Mouse (Mus musculus) heart, postnatal 0 days (tissue): ENCODE results near the gene Sirt7.

Experiments
- CTCF ChIP-seq: IDR thresholded peaks from 2 replicates; pipeline ENCODE4 v1.5.1; 2016; ENCODE audit warnings: antibody characterized with exemption, control low read depth, low read depth
- EP300 ChIP-seq: IDR thresholded peaks from 2 replicates; pipeline ENCODE4 v1.6.1; 2016; ENCODE audit warnings: antibody characterized with exemption, low read depth

DNA sequence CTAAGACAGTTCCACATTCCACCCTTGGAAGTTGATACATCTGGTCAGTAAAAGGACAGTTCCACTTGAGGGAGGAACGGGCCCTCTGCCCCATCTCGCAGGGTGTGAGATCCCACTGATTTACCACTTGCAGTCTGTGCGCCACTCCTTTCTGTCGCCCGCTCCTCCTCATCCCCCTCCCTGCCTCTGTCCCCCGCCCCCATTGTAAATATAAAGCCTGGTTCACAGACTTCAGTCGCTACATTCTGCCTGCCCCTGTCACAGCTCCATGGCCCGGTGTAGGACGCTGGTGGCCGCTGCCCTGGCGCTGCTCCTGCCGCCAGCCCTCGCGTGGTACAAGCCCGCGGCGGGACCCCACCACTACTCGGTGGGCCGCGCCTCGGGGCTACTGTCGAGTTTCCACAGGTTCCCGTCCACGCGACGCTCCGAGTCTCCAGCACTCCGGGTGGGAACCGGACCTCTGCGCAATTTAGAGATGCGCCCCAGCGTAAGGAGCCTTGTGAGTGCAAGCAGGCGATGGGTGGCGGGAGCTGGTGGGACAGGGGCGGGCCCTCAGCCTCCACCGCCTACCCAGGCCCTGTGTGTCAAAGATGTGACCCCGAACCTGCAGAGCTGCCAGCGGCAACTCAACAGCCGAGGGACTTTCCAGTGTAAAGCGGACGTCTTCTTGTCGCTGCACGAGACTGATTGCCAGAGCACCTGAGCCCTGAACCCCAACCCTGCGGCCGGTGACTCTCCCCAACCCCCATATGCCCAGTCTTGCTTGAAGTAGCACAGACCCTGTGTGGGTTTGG lies 16.6 kb downstream of the Sirt7 start, which contains the start of gene Npb:
- TF ChIP-seq CTCF (no peak), EP300 (no peak)
